Mouse (Mus musculus) stomach, postnatal 0 days (tissue): Measurements from ENCODE around the gene Magi2. TPM values are rescaled to one million over a fixed set of nuclear protein-coding genes. Genes with fewer than 3 reads are reported as not detected.

Experiments used
- ATAC-seq: fragments of 200-750 bp; cut with Nextera tagmentation; 2 replicates; pipeline ENCODE4 v1.8.0; 2017; ENCODE audit not compliant: low FRiP score, low TSS enrichment
- DNase-seq: peaks from one replicate; pipeline ENCODE4 v3.0.0-alpha.2; 2016; ENCODE audit warnings: low spot score
- H3K27ac ChIP-seq: fragments of 300-500 bp; sonication (generic); replicated peaks from 2 replicates; pipeline ENCODE4 v1.5.1; 2014; ENCODE audit warnings: mild to moderate bottlenecking, control low read depth
- H3K27me3 ChIP-seq: fragments of 300-500 bp; sonication (generic); 2 replicates; pipeline ENCODE4 v1.6.1; 2014; ENCODE audit warnings: low read length; ENCODE audit not compliant: control insufficient read depth, insufficient read depth
- H3K36me3 ChIP-seq: fragments of 300-500 bp; sonication (generic); 2 replicates; pipeline ENCODE4 v1.6.1; 2014; ENCODE audit warnings: low read length, mixed read lengths; ENCODE audit not compliant: control insufficient read depth, insufficient read depth
- H3K4me1 ChIP-seq: fragments of 300-500 bp; sonication (generic); replicated peaks from 2 replicates; pipeline ENCODE4 v1.6.1; 2014; ENCODE audit warnings: antibody characterized with exemption; ENCODE audit not compliant: control insufficient read depth, insufficient read depth
- H3K4me2 ChIP-seq: fragments of 300-500 bp; sonication (generic); replicated peaks from 2 replicates; pipeline ENCODE4 v1.6.1; 2014; ENCODE audit warnings: low read depth, mild to moderate bottlenecking, control low read depth, moderate library complexity
- H3K4me3 ChIP-seq: fragments of 300-500 bp; sonication (generic); 2 replicates; pipeline ENCODE4 v1.5.1; 2014; ENCODE audit warnings: low read depth, low read length, control low read depth
- H3K9ac ChIP-seq: fragments of 300-500 bp; sonication (generic); 2 replicates; pipeline ENCODE4 v1.6.1; 2014; ENCODE audit warnings: mild to moderate bottlenecking, low read length, control low read depth, mixed read lengths
- H3K9me3 ChIP-seq: fragments of 300-500 bp; sonication (generic); 2 replicates; pipeline ENCODE4 v1.6.1; 2016; ENCODE audit warnings: low read length; ENCODE audit not compliant: control insufficient read depth
- CTCF ChIP-seq: IDR thresholded peaks from 2 replicates; pipeline ENCODE4 v1.5.1; 2016; ENCODE audit warnings: antibody characterized with exemption, low read depth, mild to moderate bottlenecking, moderate library complexity
- EP300 ChIP-seq: optimal IDR thresholded peaks from 2 replicates; pipeline ENCODE3; 2016; ENCODE audit warnings: antibody characterized with exemption
- WGBS: fragments of 180-500 bp; shearing (Covaris S2); extraction: QIAGEN DNeasy Blood & Tissue Kit; methylation state at CpG from one replicate; pipeline ENCODE4 v1.1.7; 2014; 5-methylcytosine and 5-hydroxymethylcytosine counted together
- polyA plus RNA-seq: library from polyadenylated mRNA; unstranded; fragments of >200 nt; fragmentation: Nextera tagmentation; extraction: Ambion mirVana; gene quantifications from 2 replicates; pipeline ENCODE4 v1.2.1, GENCODE M21; 2015

The Magi2 gene
- polyA plus RNA-seq, 1 experiment from 2014 or later, result 1.9 TPM

DNA sequence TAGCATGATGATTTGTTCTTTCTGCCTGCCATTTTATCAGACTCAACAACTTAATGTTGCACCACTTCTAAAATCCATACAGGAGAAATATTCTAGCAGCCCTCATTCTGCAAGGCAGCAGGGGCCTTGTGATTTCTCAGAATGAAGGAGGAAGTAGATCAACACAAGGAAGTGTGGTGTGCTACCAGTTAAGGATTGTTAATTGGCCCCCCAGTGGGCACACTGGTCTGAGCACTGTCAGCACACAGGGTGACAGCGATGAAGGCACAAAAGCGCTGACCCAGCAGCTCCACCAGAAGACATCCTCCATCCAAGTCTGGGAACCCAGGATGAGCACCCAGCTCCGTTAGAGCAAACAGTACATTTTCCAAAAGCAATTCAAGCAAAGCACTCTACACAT, 1229.3 kb downstream of the Magi2 start:
- H3K9ac ChIP-seq, result no peak overlapping the region
- no peaks in the 10 kb centered on the region for H3K9me3 ChIP-seq
- H3K4me2 ChIP-seq, result no peak overlapping the region
- no peak for ATAC-seq
- no peak overlapping the region for H3K27ac ChIP-seq
- WGBS, result 54% methylated on average over 3 of the region's 3 CpGs
- H3K27me3 ChIP-seq, result no peaks in the 10 kb centered on the region
- no peak for TF ChIP-seq EP300
- TF ChIP-seq CTCF, result no peak
- no peak overlapping the region for H3K4me3 ChIP-seq
- DNase-seq, result no peak
- H3K4me1 ChIP-seq, result no peaks in the 10 kb centered on the region
- H3K36me3 ChIP-seq, result no peaks in the 10 kb centered on the region

DNA sequence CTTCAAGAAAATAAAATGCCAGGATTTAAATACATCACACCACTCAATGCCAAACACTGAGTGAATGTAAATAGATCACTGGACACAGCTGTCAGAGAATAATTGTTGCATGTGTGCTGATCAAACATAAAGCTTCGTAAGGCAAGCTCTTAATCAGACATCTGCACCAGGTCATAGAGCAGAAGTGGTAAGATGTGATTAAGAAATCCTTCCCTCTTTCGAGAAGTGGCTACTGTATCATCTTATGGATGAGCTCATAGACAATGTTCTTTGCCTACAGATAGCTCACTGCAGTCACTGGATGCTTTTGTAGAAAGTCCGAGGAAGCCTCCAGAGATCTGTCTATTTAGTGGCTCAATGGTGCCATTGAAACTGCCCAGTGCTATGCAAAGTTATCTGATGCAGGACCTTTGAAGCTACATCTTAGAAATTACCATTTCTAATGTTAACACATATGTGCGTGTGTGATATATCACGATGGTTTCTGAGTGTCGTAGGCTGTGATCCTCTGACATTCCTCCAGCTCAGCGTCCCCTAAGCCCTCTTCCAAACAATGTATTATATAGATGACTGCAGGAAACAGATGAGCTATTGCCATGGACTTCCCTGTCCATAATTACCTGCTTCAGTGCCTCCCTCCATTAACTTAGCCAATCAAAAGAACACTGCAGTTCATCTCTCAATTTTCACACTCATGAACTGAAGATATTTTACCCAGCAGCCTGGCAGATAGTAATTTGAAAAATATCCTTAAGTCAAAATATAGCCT, 1231.1 kb downstream of the Magi2 start:
- TF ChIP-seq EP300, result no peak
- no peak for TF ChIP-seq CTCF
- no peaks in the 10 kb centered on the region for H3K27me3 ChIP-seq
- no peak overlapping the region for H3K27ac ChIP-seq
- DNase-seq (no peak), ATAC-seq (no peak)
- WGBS, result 55% methylated on average over 7 of the region's 7 CpGs
- no peak overlapping the region for H3K9ac ChIP-seq
- H3K4me3 ChIP-seq, result no peak overlapping the region
- H3K36me3 ChIP-seq, result no peaks in the 10 kb centered on the region
- H3K9me3 ChIP-seq, result no peaks in the 10 kb centered on the region
- no peaks in the 10 kb centered on the region for H3K4me1 ChIP-seq
- H3K4me2 ChIP-seq, result no peak overlapping the region

DNA sequence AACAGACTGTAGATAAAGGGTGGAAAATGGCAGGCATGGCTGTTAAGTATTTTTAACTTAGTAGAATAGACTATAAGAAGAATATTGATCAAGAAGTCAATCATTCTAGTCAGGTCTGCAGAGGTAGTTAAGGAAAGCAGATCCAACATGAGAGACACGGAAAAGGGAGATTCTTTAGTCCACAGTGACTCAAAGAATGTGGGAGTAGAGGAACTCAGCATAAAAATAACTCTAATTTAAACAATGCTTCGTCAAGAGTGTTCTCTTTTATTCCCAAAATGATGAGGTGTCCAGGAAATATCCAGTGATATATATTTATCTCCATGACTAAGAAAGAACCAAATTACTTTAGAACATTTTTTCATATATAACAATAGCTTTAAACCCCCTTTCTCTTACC, 1234.9 kb downstream of the Magi2 start:
- H3K27me3 ChIP-seq, result no peaks in the 10 kb centered on the region
- no peak overlapping the region for H3K9ac ChIP-seq
- H3K9me3 ChIP-seq, result no peaks in the 10 kb centered on the region
- TF ChIP-seq CTCF (no peak), EP300 (no peak)
- no peak overlapping the region for H3K27ac ChIP-seq
- H3K36me3 ChIP-seq, result no peaks in the 10 kb centered on the region
- DNase-seq (no peak), ATAC-seq (no peak)
- no peak overlapping the region for H3K4me3 ChIP-seq
- 52% methylated on average over 2 of the region's 2 CpGs for WGBS
- H3K4me2 ChIP-seq, result no peak overlapping the region
- H3K4me1 ChIP-seq, result no peaks in the 10 kb centered on the region

DNA sequence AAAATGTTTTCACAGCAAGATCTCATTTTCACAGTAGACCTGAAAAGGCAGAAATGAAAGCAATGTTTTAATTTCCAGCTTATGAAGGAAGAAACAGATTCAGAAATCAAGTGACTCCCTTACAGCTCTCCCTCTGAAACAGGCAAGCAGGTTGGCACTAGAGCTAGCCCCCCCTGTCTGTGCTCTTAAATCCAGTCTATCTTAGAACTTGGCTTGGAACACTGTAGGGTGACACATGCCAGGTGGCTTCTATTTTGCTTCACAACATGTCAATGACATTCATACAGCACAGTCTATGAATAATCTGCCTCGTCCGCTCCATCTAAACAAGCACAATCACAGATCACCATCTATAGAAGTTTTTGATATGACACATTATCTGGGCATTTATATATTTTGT, 1235.5 kb downstream of the Magi2 start:
- H3K4me3 ChIP-seq, result no peak overlapping the region
- ATAC-seq (no peak), DNase-seq (no peak)
- WGBS, result 81% methylated on average over 2 of the region's 2 CpGs
- H3K4me1 ChIP-seq, result no peaks in the 10 kb centered on the region
- H3K27me3 ChIP-seq, result no peaks in the 10 kb centered on the region
- H3K27ac ChIP-seq, result no peak overlapping the region
- no peak for TF ChIP-seq CTCF
- no peak for TF ChIP-seq EP300
- H3K9ac ChIP-seq, result no peak overlapping the region
- H3K4me2 ChIP-seq, result no peak overlapping the region
- no peaks in the 10 kb centered on the region for H3K36me3 ChIP-seq
- no peaks in the 10 kb centered on the region for H3K9me3 ChIP-seq

DNA sequence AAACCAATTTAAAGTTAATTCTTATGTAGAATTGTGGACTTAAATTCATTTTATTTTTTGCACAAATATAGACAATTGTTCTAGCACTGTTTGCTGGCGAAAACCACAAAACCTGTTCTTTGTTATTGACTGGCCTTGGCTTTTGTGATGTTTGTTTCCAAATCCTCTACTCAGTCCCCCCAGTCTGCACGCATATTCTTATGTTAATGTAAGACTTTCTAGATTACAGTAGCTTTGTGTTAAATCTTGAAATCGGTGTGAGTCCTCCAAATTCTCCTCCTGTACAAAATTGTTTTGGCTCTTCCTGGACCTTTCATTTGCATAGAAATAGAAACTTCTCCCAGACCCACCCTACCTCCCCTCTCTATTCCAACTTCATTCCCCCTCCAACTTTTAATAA, 1242.9 kb downstream of the Magi2 start:
- Histone ChIP-seq H3K4me3 (no peak overlapping the region), H3K9ac (no peak overlapping the region), H3K36me3 (no peaks in the 10 kb centered on the region), H3K9me3 (no peaks in the 10 kb centered on the region), H3K27me3 (no peaks in the 10 kb centered on the region), H3K4me2 (no peak overlapping the region), H3K27ac (no peak overlapping the region), H3K4me1 (no peaks in the 10 kb centered on the region)
- TF ChIP-seq CTCF, result no peak
- no peak for TF ChIP-seq EP300
- DNase-seq (no peak), ATAC-seq (no peak)
- 66% methylated on average over 3 of the region's 3 CpGs for WGBS

DNA sequence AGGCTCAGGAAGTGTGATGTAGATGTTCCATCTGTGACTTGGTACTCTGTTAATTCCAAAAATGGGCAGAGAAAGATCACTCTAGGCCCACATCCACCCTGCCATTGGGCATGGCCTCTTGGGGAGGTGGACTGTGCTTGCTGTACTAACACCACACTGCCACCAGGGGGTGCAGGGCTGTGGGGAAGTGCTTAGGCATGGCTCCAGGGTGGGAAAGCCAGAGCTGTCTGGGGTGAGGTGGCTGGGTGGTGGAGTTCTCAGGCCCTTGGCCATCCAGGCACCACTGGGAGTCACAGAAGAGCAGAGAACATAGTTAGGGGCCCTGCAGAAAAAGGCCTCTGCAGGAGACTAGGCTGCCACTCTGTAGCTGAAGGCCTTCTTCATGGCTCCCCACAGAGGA, 1243.6 kb downstream of the Magi2 start:
- no peak for ATAC-seq
- peak; percentile 73 for TF ChIP-seq CTCF
- TF ChIP-seq EP300, result no peak
- no peak overlapping the region for H3K9ac ChIP-seq
- H3K36me3 ChIP-seq, result no peaks in the 10 kb centered on the region
- no peak overlapping the region for H3K4me2 ChIP-seq
- peak; percentile 19 for DNase-seq
- no peak overlapping the region for H3K4me3 ChIP-seq
- no peak overlapping the region for H3K27ac ChIP-seq
- H3K27me3 ChIP-seq, result no peaks in the 10 kb centered on the region
- H3K4me1 ChIP-seq, result no peaks in the 10 kb centered on the region
- H3K9me3 ChIP-seq, result no peaks in the 10 kb centered on the region
